ENCODE assay signal across 20 mouse cellular contexts in the genomic region with DNA sequence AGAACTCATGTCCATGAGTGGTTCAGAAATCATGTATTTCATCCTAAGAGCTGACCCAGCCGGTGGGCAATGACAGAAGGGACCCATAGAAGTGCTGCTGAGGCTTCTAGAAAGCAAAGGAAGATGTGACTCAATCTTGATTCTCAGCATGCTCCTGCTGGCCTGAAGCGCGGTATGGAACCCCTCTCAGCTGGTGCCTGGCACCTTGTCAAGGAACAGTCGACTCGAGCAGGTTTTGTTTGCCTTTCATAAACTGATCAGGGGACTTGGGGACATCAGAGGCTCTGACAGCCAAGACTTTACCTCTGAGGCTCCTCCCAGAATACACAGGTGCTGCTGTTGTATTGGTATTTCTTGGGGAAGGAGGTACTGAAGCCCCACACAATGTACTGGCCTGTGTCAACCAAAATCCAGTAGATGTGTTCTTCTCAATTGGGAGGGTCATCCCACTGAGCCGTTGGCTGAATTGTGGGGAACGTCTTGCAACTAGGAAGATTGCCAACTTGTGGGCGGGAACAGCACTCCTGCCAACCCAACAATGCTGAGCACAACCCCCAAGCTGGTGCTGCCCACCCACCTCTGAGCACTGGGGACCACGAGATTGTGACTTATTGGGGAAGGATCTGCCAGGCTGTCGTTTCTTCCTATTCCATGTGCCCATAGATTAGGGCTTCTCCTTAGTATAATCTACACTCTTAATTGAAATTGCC.
DNase-seq lines count a peak whose midpoint lies in the region; ATAC-seq and TF ChIP-seq lines count a peak whose summit lies in the region.
"Had no signal": no experiment of that assay in that cellular context is flagged by ENCODE, and none has a peak within 500 bp of the region (broad histone marks: within the 10 kb centered on the region; RNA-seq: fewer than 3 reads in every experiment).

No protein-coding gene starts in this region.

- WGBS in hindbrain, postnatal 0 days = 45% methylated on average over 10 of the region's 10 CpGs
- WGBS in hindbrain, embryonic 11.5 days = 92% methylated on average over 10 of the region's 10 CpGs

- no peaks in the 10 kb centered on the region for H3K4me1 ChIP-seq in hindbrain, postnatal 0 days (ENCODE audit: insufficient read depth, low read length)
- H3K4me1 ChIP-seq in hindbrain, embryonic 11.5 days (replicated peaks; ENCODE audit: control insufficient read depth, insufficient read depth, low read length) = no peaks in the 10 kb centered on the region
- H3K4me1 ChIP-seq: heart, embryonic 10.5 days; hindbrain, embryonic 13.5 days; intestine, embryonic 15.5 days; limb, embryonic 12.5 days; liver, embryonic 12.5 days had no signal

- no peak overlapping the region for H3K27ac ChIP-seq in hindbrain, postnatal 0 days
- H3K27ac ChIP-seq in hindbrain, embryonic 11.5 days (ENCODE audit: low read depth, low read length) = no peak overlapping the region
- H3K27ac ChIP-seq: heart, embryonic 10.5 days; hindbrain, embryonic 13.5 days; intestine, embryonic 15.5 days; limb, embryonic 12.5 days; liver, embryonic 12.5 days; midbrain, embryonic 12.5 days had no signal

- no peak for ATAC-seq in cerebellum, adult (ENCODE audit: insufficient number of reproducible peaks, low FRiP score, low TSS enrichment)
- ATAC-seq in hindbrain, postnatal 0 days = peak; percentile 43
- no peak for ATAC-seq in hindbrain, embryonic 11.5 days (ENCODE audit: low FRiP score)
- ATAC-seq: forebrain, postnatal 0 days; intestine, embryonic 15.5 days; liver, embryonic 12.5 days had no signal

- no peaks in the 10 kb centered on the region for H3K27me3 ChIP-seq in hindbrain, postnatal 0 days (ENCODE audit: insufficient read depth, low read length)
- no peaks in the 10 kb centered on the region for H3K27me3 ChIP-seq in hindbrain, embryonic 11.5 days (ENCODE audit: control insufficient read depth, insufficient read depth, low read length)
- H3K27me3 ChIP-seq: hindbrain, embryonic 13.5 days; intestine, embryonic 15.5 days; limb, embryonic 12.5 days; liver, embryonic 12.5 days had no signal

- H3K36me3 ChIP-seq in hindbrain, postnatal 0 days (ENCODE audit: insufficient read depth, low read length) = no peaks in the 10 kb centered on the region
- H3K36me3 ChIP-seq in hindbrain, embryonic 11.5 days (ENCODE audit: control insufficient read depth, insufficient read depth, low read length) = no peaks in the 10 kb centered on the region
- H3K36me3 ChIP-seq: heart, embryonic 10.5 days; hindbrain, embryonic 13.5 days; intestine, embryonic 15.5 days; limb, embryonic 12.5 days; liver, embryonic 12.5 days; midbrain, embryonic 12.5 days had no signal

- no peak overlapping the region for H3K4me2 ChIP-seq in hindbrain, postnatal 0 days (ENCODE audit: low read depth, low read length)
- no peak overlapping the region for H3K4me2 ChIP-seq in hindbrain, embryonic 11.5 days (replicated peaks; ENCODE audit: low read depth, low read length)
- H3K4me2 ChIP-seq: hindbrain, embryonic 13.5 days; intestine, embryonic 15.5 days; limb, embryonic 12.5 days; liver, embryonic 12.5 days; midbrain, embryonic 12.5 days had no signal

- no peak for TF ChIP-seq CTCF in hindbrain, postnatal 0 days (IDR thresholded peaks at IDR 0.05; ENCODE audit: low read depth)

- peak; percentile 74 to 81 for DNase-seq in cerebellum, postnatal 10 days
- DNase-seq in hindbrain, postnatal 0 days (ENCODE audit: low spot score) = peak; percentile 45
- no peak for DNase-seq in hindbrain, embryonic 11.5 days (ENCODE audit: low spot score)
- DNase-seq in right cerebral cortex, postnatal 10 days (ENCODE audit: low spot score in 2 of 2) = peak; percentile 30 to 34
- DNase-seq in right cerebral cortex, postnatal 14 days = no peak
- peak; percentile 8 to 11 for DNase-seq in layer of hippocampus, postnatal 36 days
- DNase-seq in spleen, postnatal 14 days (ENCODE audit: low spot score in 2 of 2) = no peak
- DNase-seq: adrenal gland, adult 8-10 months; cerebellum, adult 11 months; forebrain, postnatal 0 days; kidney, postnatal 36 days; lung, adult 2 months; thymus, postnatal 36 days had no signal

- H3K4me3 ChIP-seq in hindbrain, postnatal 0 days (ENCODE audit: low read length) = no peak overlapping the region
- no peak overlapping the region for H3K4me3 ChIP-seq in hindbrain, embryonic 11.5 days (ENCODE audit: low read depth, low read length)
- H3K4me3 ChIP-seq: heart, embryonic 10.5 days; hindbrain, embryonic 13.5 days; intestine, embryonic 15.5 days; limb, embryonic 12.5 days; liver, embryonic 12.5 days; midbrain, embryonic 12.5 days had no signal

- no peak overlapping the region for H3K9ac ChIP-seq in hindbrain, postnatal 0 days (replicated peaks; ENCODE audit: low read length)
- no peak overlapping the region for H3K9ac ChIP-seq in hindbrain, embryonic 11.5 days (ENCODE audit: low read depth, low read length)
- H3K9ac ChIP-seq: forebrain, postnatal 0 days; hindbrain, embryonic 13.5 days; intestine, embryonic 15.5 days; limb, embryonic 12.5 days; liver, embryonic 12.5 days; midbrain, embryonic 12.5 days had no signal

- H3K9me3 ChIP-seq in hindbrain, postnatal 0 days (ENCODE audit: low read length) = no peaks in the 10 kb centered on the region
- H3K9me3 ChIP-seq in hindbrain, embryonic 11.5 days (ENCODE audit: control insufficient read depth, low read length) = no peaks in the 10 kb centered on the region
- H3K9me3 ChIP-seq: hindbrain, embryonic 13.5 days; intestine, embryonic 15.5 days; limb, embryonic 12.5 days; liver, embryonic 12.5 days had no signal

Comparison
In these comparisons a context has a peak if more than half of its experiments do, and no peak if none do; other contexts are left out.
1. DNase-seq: peak in cerebellum, postnatal 10 days (2 of 2), hindbrain, postnatal 0 days (single experiment), right cerebral cortex, postnatal 10 days (2 of 2) and layer of hippocampus, postnatal 36 days (2 of 2); none in hindbrain, embryonic 11.5 days (single experiment), right cerebral cortex, postnatal 14 days (single experiment) and spleen, postnatal 14 days (0 of 2).